9 mouse cellular contexts compared by ENCODE assay signal in the genomic region with DNA sequence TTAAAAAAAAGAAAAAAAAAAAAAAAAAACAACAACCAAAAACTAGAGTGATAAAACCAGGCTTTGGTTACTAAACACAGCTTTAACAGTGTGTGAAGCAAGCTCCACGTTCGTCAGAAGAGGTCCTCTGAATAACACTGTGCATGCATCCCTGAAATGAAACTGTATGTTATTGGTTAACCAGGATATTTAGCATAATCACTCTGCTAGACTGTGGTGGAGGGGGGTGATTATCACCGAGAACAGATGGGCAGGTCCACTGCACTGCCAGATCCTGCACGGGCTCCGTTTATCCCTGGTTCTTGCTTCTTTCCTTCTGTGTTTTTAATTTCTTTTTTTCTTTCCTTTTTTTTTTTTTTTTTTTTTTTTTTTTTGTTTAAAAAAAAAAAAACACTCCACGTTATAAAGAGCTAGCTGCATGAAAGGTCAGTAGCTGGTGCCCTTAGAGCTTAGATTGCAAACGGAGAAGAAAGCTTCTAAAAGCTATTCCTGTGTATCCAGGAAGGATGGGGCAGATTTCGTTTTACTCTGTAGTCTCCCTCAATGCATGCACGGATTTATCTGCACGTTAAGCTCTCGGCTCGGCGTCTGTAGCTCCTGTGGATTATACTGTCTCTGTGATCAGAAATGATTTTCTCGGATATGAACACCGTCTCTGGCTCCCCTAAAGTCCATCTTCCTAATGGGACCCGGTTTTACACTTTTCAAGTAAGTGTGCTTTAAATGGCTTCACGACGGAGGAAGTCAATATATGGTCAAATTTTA.
A peak's percentile ranks its signal among the peaks of the same experiment; 100 is the strongest.
DNase-seq lines count a peak whose midpoint lies in the region; ATAC-seq lines count a peak whose summit lies in the region.
"Had no signal": no experiment of that assay in that cellular context is flagged by ENCODE, and none has a peak within 500 bp of the region (broad histone marks: within the 10 kb centered on the region; RNA-seq: fewer than 3 reads in every experiment).

No protein-coding gene starts in this region.

- intact Hi-C loops in left cerebral cortex, postnatal 25 days (cut with DNase I) = loop anchor here (5.0 to 10.0 kb wide), 3 partner anchors 132 to 572 kb away; no protein-coding TSS in a partner anchor
- intact Hi-C loops in heart, postnatal 25 days (cut with DNase I) = no loop called here

- no peaks in the 10 kb centered on the region for H3K4me1 ChIP-seq in hindbrain, embryonic 12.5 days

- H3K9me3 ChIP-seq in hindbrain, embryonic 12.5 days (replicated peaks) = no peaks in the 10 kb centered on the region

- WGBS in hindbrain, embryonic 12.5 days = 48% methylated on average over 18 of the region's 18 CpGs

- no peak for DNase-seq in frontal cortex, postnatal 25 days (ENCODE audit: low spot score in 2 of 2)
- DNase-seq in cerebellum, adult 11 months = peak; percentile 47
- DNase-seq in left cerebral cortex, postnatal 25 days (ENCODE audit: low spot score in 2 of 2) = peak; percentile 45 to 79
- DNase-seq in right cerebral cortex, postnatal 4 days = peak; percentile 26
- DNase-seq in adrenal gland, postnatal 4 days (ENCODE audit: low spot score in 2 of 2) = no peak
- no peak for DNase-seq in heart, postnatal 25 days (ENCODE audit: low spot score)

- 0 out of 2 replicates have a peak overlapping the region, but pooled peaks have one; percentile 17 for H3K27ac ChIP-seq in hindbrain, embryonic 12.5 days
- H3K27ac ChIP-seq: macrophage had no signal

- H3K4me2 ChIP-seq in hindbrain, embryonic 12.5 days (replicated peaks) = peak overlapping the region; percentile 19

- H3K36me3 ChIP-seq in hindbrain, embryonic 12.5 days = no peaks in the 10 kb centered on the region

- H3K9ac ChIP-seq in hindbrain, embryonic 12.5 days = no peak overlapping the region

- peak; percentile 85 for ATAC-seq in frontal cortex, adult (ENCODE audit: low TSS enrichment)
- ATAC-seq in hindbrain, embryonic 12.5 days (ENCODE audit: low FRiP score) = peak; percentile 92

- H3K27me3 ChIP-seq in hindbrain, embryonic 12.5 days = no peaks in the 10 kb centered on the region

- no peak overlapping the region for H3K4me3 ChIP-seq in hindbrain, embryonic 12.5 days

Comparison
In these comparisons a context has a peak if more than half of its experiments do, and no peak if none do; other contexts are left out.
1. DNase-seq: peak in cerebellum, adult 11 months (single experiment), left cerebral cortex, postnatal 25 days (2 of 2) and right cerebral cortex, postnatal 4 days (single experiment); none in frontal cortex, postnatal 25 days (0 of 2), adrenal gland, postnatal 4 days (0 of 2) and heart, postnatal 25 days (single experiment).